Mouse (Mus musculus): ENCODE results near the gene Phf2. TPM values are rescaled to one million over a fixed set of nuclear protein-coding genes. Genes with fewer than 3 reads are reported as not detected.

Gene Phf2
- polyA plus RNA-seq, 1 experiment: 3.1 TPM

GRCm38 (mm10) chr13:48807481-48808031 is 63.4 kb downstream of the Phf2 start:
- Histone ChIP-seq H3K4me1 (ENCODE audit: control insufficient read depth) (no peaks in the 10 kb centered on the region), H3K4me3 (replicated peaks) (no peak overlapping the region), H3K9me3 (ENCODE audit: control insufficient read depth, low read length) (no peaks in the 10 kb centered on the region), H3K36me3 (ENCODE audit: control insufficient read depth) (peaks cover 96% of the 10 kb centered on the region), H3K27me3 (ENCODE audit: control insufficient read depth) (no peaks in the 10 kb centered on the region)
- TF ChIP-seq GATA1 (IDR thresholded peaks at IDR 0.05; ENCODE audit: low read length): no peak
- no peak for TF ChIP-seq TAL1 (IDR thresholded peaks at IDR 0.05; ENCODE audit: low read length)

DNA sequence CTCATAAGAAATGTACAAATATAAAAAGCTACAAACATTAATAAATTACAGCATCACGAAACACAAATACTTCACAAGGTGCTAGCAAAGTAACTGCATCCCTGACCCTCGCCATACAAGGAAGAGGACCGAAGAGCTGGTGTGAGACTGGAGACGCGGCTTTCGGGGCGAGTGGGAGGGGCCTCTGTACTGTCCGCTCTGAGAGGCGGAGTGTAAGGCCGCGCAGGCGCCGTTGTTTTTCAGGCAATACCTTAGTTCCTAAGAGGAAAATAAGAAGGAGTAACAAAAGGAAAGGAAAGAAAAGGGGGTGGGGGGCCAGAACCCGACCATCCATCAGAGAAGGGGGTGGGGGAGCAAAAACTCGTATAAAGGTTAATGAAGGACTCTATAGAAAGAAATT is 68.7 kb downstream of the Phf2 start:
- H3K4me3 ChIP-seq (replicated peaks): no peak overlapping the region
- peaks cover 58% of the 10 kb centered on the region for H3K36me3 ChIP-seq (ENCODE audit: control insufficient read depth)
- H3K4me1 ChIP-seq (ENCODE audit: control insufficient read depth): peaks cover 8% of the 10 kb centered on the region
- no peak for TF ChIP-seq GATA1 (IDR thresholded peaks at IDR 0.05; ENCODE audit: low read length)
- TF ChIP-seq TAL1 (IDR thresholded peaks at IDR 0.05; ENCODE audit: low read length): no peak
- H3K9me3 ChIP-seq (ENCODE audit: control insufficient read depth, low read length): no peaks in the 10 kb centered on the region
- no peaks in the 10 kb centered on the region for H3K27me3 ChIP-seq (ENCODE audit: control insufficient read depth)

GRCm38 (mm10) chr13:48800850-48801546 is 69.9 kb downstream of the Phf2 start:
- H3K27me3 ChIP-seq (ENCODE audit: control insufficient read depth): no peaks in the 10 kb centered on the region
- no peak overlapping the region for H3K4me3 ChIP-seq (replicated peaks)
- peaks cover 46% of the 10 kb centered on the region for H3K36me3 ChIP-seq (ENCODE audit: control insufficient read depth)
- H3K4me1 ChIP-seq (ENCODE audit: control insufficient read depth): peaks cover 8% of the 10 kb centered on the region
- no peaks in the 10 kb centered on the region for H3K9me3 ChIP-seq (ENCODE audit: control insufficient read depth, low read length)
- no peak for TF ChIP-seq GATA1 (IDR thresholded peaks at IDR 0.05; ENCODE audit: low read length)
- TF ChIP-seq TAL1 (IDR thresholded peaks at IDR 0.05; ENCODE audit: low read length): no peak

DNA sequence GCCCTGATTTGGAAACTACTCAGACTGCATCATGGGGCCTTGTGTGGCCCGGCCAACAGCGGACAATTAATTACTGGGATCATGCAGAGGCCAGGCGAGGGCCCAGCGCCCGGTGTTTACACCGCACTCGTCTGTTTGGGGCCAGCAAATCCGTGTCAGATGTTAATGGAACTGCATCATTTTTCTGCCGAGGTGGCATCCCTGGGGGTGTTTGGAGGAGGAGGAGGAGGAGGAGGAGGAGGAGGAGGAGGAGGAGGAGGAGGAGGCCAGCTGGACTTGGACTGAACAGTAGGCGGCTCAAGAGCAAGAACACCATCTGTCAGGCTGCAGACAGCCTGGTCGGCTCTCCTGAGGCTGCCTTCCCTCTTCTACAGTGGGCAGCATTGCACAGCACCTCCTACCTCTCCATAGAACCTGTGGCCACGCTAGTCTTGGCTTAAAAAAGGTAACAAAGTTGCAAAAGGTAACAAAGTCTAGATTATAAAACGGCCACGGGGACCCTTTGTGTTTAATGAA is 72.6 kb downstream of the Phf2 start:
- Histone ChIP-seq H3K9me3 (ENCODE audit: control insufficient read depth, low read length) (no peaks in the 10 kb centered on the region), H3K27me3 (ENCODE audit: control insufficient read depth) (no peaks in the 10 kb centered on the region), H3K36me3 (ENCODE audit: control insufficient read depth) (peaks cover 21% of the 10 kb centered on the region), H3K4me3 (replicated peaks) (no peak overlapping the region), H3K4me1 (ENCODE audit: control insufficient read depth) (peaks cover 8% of the 10 kb centered on the region)
- TF ChIP-seq GATA1 (IDR thresholded peaks at IDR 0.05; ENCODE audit: low read length): no peak
- no peak for TF ChIP-seq TAL1 (IDR thresholded peaks at IDR 0.05; ENCODE audit: low read length)

DNA sequence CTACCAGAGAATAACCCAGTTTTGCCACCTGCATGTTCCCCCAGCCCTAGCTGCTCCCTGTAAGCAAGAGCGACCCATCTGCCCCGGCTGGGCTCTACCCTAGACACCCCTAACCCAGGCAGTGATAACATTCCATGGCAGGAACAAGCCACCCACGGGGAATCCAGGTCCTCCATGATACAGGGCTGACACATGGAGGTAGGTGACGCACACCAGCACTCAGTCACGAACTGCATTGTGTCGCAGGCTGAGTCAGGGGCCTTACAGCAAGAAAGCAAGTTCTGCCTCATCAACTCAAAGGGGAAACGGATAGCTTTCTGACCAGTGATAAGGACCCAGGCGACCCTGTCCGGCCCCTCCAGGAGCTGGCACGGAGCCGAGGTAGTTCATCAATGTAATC is 74.0 kb downstream of the Phf2 start:
- peaks cover 8% of the 10 kb centered on the region for H3K4me1 ChIP-seq (ENCODE audit: control insufficient read depth)
- H3K9me3 ChIP-seq (ENCODE audit: control insufficient read depth, low read length): no peaks in the 10 kb centered on the region
- no peaks in the 10 kb centered on the region for H3K27me3 ChIP-seq (ENCODE audit: control insufficient read depth)
- peaks cover 9% of the 10 kb centered on the region for H3K36me3 ChIP-seq (ENCODE audit: control insufficient read depth)
- TF ChIP-seq TAL1 (IDR thresholded peaks at IDR 0.05; ENCODE audit: low read length) (no peak), GATA1 (IDR thresholded peaks at IDR 0.05; ENCODE audit: low read length) (no peak)
- no peak overlapping the region for H3K4me3 ChIP-seq (replicated peaks)

DNA sequence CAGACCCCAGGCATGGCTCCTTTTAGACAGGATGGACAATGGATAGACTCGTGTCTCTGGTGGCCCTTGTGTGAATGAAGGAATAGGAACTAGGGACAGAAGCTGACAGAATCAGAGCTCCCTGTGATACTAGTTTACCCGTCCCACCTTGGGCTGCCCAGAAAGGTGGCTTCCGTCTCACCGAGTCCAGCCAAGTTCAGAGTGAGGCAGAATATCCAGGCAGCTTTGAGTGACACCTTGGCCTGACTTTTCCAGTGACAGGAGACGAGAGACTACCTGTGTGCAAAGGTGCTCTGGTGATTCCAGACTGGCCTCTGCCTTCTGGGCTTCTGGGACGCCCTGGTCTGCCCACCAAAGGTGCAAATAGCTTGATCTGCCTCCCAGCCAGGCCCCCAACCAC is 75.2 kb downstream of the Phf2 start:
- Histone ChIP-seq H3K4me3 (replicated peaks) (no peak overlapping the region), H3K36me3 (ENCODE audit: control insufficient read depth) (no peaks in the 10 kb centered on the region), H3K9me3 (ENCODE audit: control insufficient read depth, low read length) (no peaks in the 10 kb centered on the region), H3K4me1 (ENCODE audit: control insufficient read depth) (no peaks in the 10 kb centered on the region), H3K27me3 (ENCODE audit: control insufficient read depth) (no peaks in the 10 kb centered on the region)
- TF ChIP-seq TAL1 (IDR thresholded peaks at IDR 0.05; ENCODE audit: low read length): no peak
- TF ChIP-seq GATA1 (IDR thresholded peaks at IDR 0.05; ENCODE audit: low read length): no peak

- H3K36me3 ChIP-seq (ENCODE audit: control insufficient read depth): no peaks in the 10 kb centered on the region
- no peaks in the 10 kb centered on the region for H3K9me3 ChIP-seq (ENCODE audit: control insufficient read depth, low read length)
- no peak overlapping the region for H3K4me3 ChIP-seq (replicated peaks)
- no peak for TF ChIP-seq GATA1 (IDR thresholded peaks at IDR 0.05; ENCODE audit: low read length)
- no peak for TF ChIP-seq TAL1 (IDR thresholded peaks at IDR 0.05; ENCODE audit: low read length)
- H3K4me1 ChIP-seq (ENCODE audit: control insufficient read depth): no peaks in the 10 kb centered on the region
- H3K27me3 ChIP-seq (ENCODE audit: control insufficient read depth): no peaks in the 10 kb centered on the region; the same call in 1 of the 2 replicates
Observed at GRCm38 (mm10) chr13:48784594-48785298, 86.2 kb downstream of the Phf2 start.

- TF ChIP-seq GATA1 (IDR thresholded peaks at IDR 0.05; ENCODE audit: low read length) (no peak), TAL1 (IDR thresholded peaks at IDR 0.05; ENCODE audit: low read length) (no peak)
- Histone ChIP-seq H3K36me3 (ENCODE audit: control insufficient read depth) (no peaks in the 10 kb centered on the region), H3K4me3 (replicated peaks) (no peak overlapping the region), H3K4me1 (ENCODE audit: control insufficient read depth) (no peaks in the 10 kb centered on the region), H3K9me3 (ENCODE audit: control insufficient read depth, low read length) (no peaks in the 10 kb centered on the region), H3K27me3 (ENCODE audit: control insufficient read depth) (no peaks in the 10 kb centered on the region; the same call in 1 of the 2 replicates)
Observed at GRCm38 (mm10) chr13:48784151-48784550, 86.8 kb downstream of the Phf2 start.

Measured in erythroblast, embryonic 14.5 days (primary cell).